Mouse (Mus musculus) stomach, embryonic 15.5 days (tissue): ENCODE results near the gene Has3. TPM values are rescaled to one million over a fixed set of nuclear protein-coding genes. Genes with fewer than 3 reads are reported as not detected.

Experiments
- ATAC-seq: fragments of 200-750 bp; cut with Nextera tagmentation; 2 replicates; pipeline ENCODE4 v1.8.0; 2017; ENCODE audit warnings: low read depth, moderate number of reproducible peaks, moderate TSS enrichment; ENCODE audit not compliant: insufficient read depth, low FRiP score
- H3K27ac ChIP-seq: fragments of 300-500 bp; sonication (generic); 2 replicates; pipeline ENCODE4 v1.5.1; 2015; ENCODE audit warnings: mild to moderate bottlenecking, inconsistent platforms
- H3K27me3 ChIP-seq: fragments of 300-500 bp; sonication (generic); replicated peaks from 2 replicates; pipeline ENCODE4 v1.6.1; 2015; ENCODE audit warnings: inconsistent platforms
- H3K36me3 ChIP-seq: fragments of 300-500 bp; sonication (generic); 2 replicates; pipeline ENCODE4 v1.6.1; 2015; ENCODE audit warnings: inconsistent platforms
- H3K4me1 ChIP-seq: fragments of 300-500 bp; sonication (generic); 2 replicates; pipeline ENCODE4 v1.6.1; 2015; ENCODE audit warnings: inconsistent platforms
- H3K4me2 ChIP-seq: fragments of 300-500 bp; sonication (generic); 2 replicates; pipeline ENCODE4 v1.6.1; 2015; ENCODE audit warnings: mild to moderate bottlenecking, inconsistent platforms
- H3K4me3 ChIP-seq: fragments of 300-500 bp; sonication (generic); replicated peaks from 2 replicates; pipeline ENCODE4 v1.5.1; 2015; ENCODE audit warnings: inconsistent platforms
- H3K9ac ChIP-seq: fragments of 300-500 bp; sonication (generic); 2 replicates; pipeline ENCODE4 v1.6.1; 2015; ENCODE audit warnings: inconsistent platforms
- H3K9me3 ChIP-seq: fragments of 300-500 bp; sonication (generic); 2 replicates; pipeline ENCODE4 v1.6.1; 2016; ENCODE audit warnings: inconsistent platforms
- WGBS: fragments of 180-500 bp; shearing (Covaris S2); methylation state at CpG from one replicate; pipeline ENCODE4 v1.1.7; 2015; 5-methylcytosine and 5-hydroxymethylcytosine counted together
- polyA plus RNA-seq: library from polyadenylated mRNA; unstranded; fragments of >200 nt; fragmentation: Nextera tagmentation; extraction: Ambion mirVana; gene quantifications from 2 replicates; pipeline ENCODE4 v1.2.1, GENCODE M21; 2015

Has3 gene
- polyA plus RNA-seq, 1 experiment from 2014 or later = 0.23 TPM

GRCm38 (mm10) chr8:106892210-106892805, 22.3 kb downstream of the Has3 start:
- WGBS = 1% methylated on average over 15 of the region's 15 CpGs
- peak overlapping the region; percentile 84; the same call in 1 of the 2 replicates for H3K9ac ChIP-seq

GRCm38 (mm10) chr8:106892806-106893451, 22.9 kb downstream of the Has3 start:
- ATAC-seq = peak; percentile 82
- under 1% methylated on average over 51 of the region's 57 CpGs for WGBS

More at GRCm38 (mm10) chr8:106892210-106892805, 22.3 kb downstream of the Has3 start:
- H3K27ac ChIP-seq = peak overlapping the region; percentile 94
- peaks cover 7% of the 10 kb centered on the region for H3K4me1 ChIP-seq
- no peaks in the 10 kb centered on the region for H3K27me3 ChIP-seq
- no peaks in the 10 kb centered on the region; the same call in 1 of the 2 replicates for H3K36me3 ChIP-seq
- peak overlapping the region; percentile 66 for H3K4me2 ChIP-seq
- no peak for ATAC-seq
- H3K9me3 ChIP-seq = no peaks in the 10 kb centered on the region
- peak overlapping the region; percentile 88 for H3K4me3 ChIP-seq

GRCm38 (mm10) chr8:106893481-106894156, 23.6 kb downstream of the Has3 start, which contains the start of gene Utp4:
Utp4 (plus strand) TSS chr8:106893636.
- under 1% methylated on average over 47 of the region's 63 CpGs for WGBS
- no peaks in the 10 kb centered on the region for H3K9me3 ChIP-seq
- H3K27me3 ChIP-seq = no peaks in the 10 kb centered on the region
- H3K4me1 ChIP-seq = peaks cover 7% of the 10 kb centered on the region
- H3K4me3 ChIP-seq = peak within 1 kb of the TSS; percentile 88
- H3K9ac ChIP-seq = peak within 1 kb of the TSS; percentile 84
- H3K27ac ChIP-seq = peak within 1 kb of the TSS; percentile 94
- ATAC-seq = peak; percentile 92
- H3K4me2 ChIP-seq = peak within 1 kb of the TSS; percentile 66
- H3K36me3 ChIP-seq = peaks cover 3% of the 10 kb centered on the region; the same call in 1 of the 2 replicates

More at GRCm38 (mm10) chr8:106892806-106893451, 22.9 kb downstream of the Has3 start:
- H3K27me3 ChIP-seq = no peaks in the 10 kb centered on the region
- peaks cover 7% of the 10 kb centered on the region for H3K4me1 ChIP-seq
- no peaks in the 10 kb centered on the region for H3K9me3 ChIP-seq
- no peaks in the 10 kb centered on the region; the same call in 1 of the 2 replicates for H3K36me3 ChIP-seq
- peak overlapping the region; percentile 84 for H3K9ac ChIP-seq
- peak overlapping the region; percentile 66 for H3K4me2 ChIP-seq
- peak overlapping the region; percentile 88 for H3K4me3 ChIP-seq
- H3K27ac ChIP-seq = peak overlapping the region; percentile 94

GRCm38 (mm10) chr8:106899473-106899872, 29.4 kb downstream of the Has3 start:
- 84% methylated on average over 5 of the region's 5 CpGs for WGBS
- H3K27ac ChIP-seq = no peak overlapping the region
- H3K9ac ChIP-seq = no peak overlapping the region
- peaks cover 40% of the 10 kb centered on the region for H3K36me3 ChIP-seq
- no peak overlapping the region for H3K4me2 ChIP-seq
- H3K27me3 ChIP-seq = no peaks in the 10 kb centered on the region
- ATAC-seq = no peak
- no peak overlapping the region for H3K4me3 ChIP-seq
- no peaks in the 10 kb centered on the region for H3K9me3 ChIP-seq
- no peaks in the 10 kb centered on the region; the same call in 1 of the 2 replicates for H3K4me1 ChIP-seq

GRCm38 (mm10) chr8:106905727-106906480, 35.9 kb downstream of the Has3 start:
- no peaks in the 10 kb centered on the region for H3K9me3 ChIP-seq
- H3K27ac ChIP-seq = no peak overlapping the region
- H3K27me3 ChIP-seq = no peaks in the 10 kb centered on the region
- no peak overlapping the region for H3K4me2 ChIP-seq
- H3K36me3 ChIP-seq = peaks cover 62% of the 10 kb centered on the region
- H3K9ac ChIP-seq = no peak overlapping the region
- no peaks in the 10 kb centered on the region for H3K4me1 ChIP-seq
- no peak for ATAC-seq
- H3K4me3 ChIP-seq = no peak overlapping the region
- WGBS = 93% methylated on average over 17 of the region's 17 CpGs

GRCm38 (mm10) chr8:106906635-106907034, 36.6 kb downstream of the Has3 start:
- Histone ChIP-seq H3K9me3 (no peaks in the 10 kb centered on the region), H3K4me2 (no peak overlapping the region), H3K27ac (no peak overlapping the region), H3K36me3 (peaks cover 66% of the 10 kb centered on the region), H3K4me3 (no peak overlapping the region), H3K4me1 (no peaks in the 10 kb centered on the region), H3K9ac (no peak overlapping the region), H3K27me3 (no peaks in the 10 kb centered on the region)
- 91% methylated on average over 6 of the region's 6 CpGs for WGBS
- no peak for ATAC-seq

GRCm38 (mm10) chr8:106907450-106907849, 37.4 kb downstream of the Has3 start:
- Histone ChIP-seq H3K9me3 (no peaks in the 10 kb centered on the region), H3K4me1 (no peaks in the 10 kb centered on the region), H3K27me3 (no peaks in the 10 kb centered on the region), H3K36me3 (peaks cover 66% of the 10 kb centered on the region), H3K27ac (no peak overlapping the region), H3K4me3 (no peak overlapping the region), H3K4me2 (no peak overlapping the region), H3K9ac (no peak overlapping the region)
- WGBS = 87% methylated on average over 6 of the region's 6 CpGs
- no peak for ATAC-seq

GRCm38 (mm10) chr8:106908291-106908690, 38.2 kb downstream of the Has3 start:
- H3K4me1 ChIP-seq = no peaks in the 10 kb centered on the region
- peaks cover 63% of the 10 kb centered on the region for H3K36me3 ChIP-seq
- ATAC-seq = no peak
- H3K9me3 ChIP-seq = no peaks in the 10 kb centered on the region
- H3K27ac ChIP-seq = no peak overlapping the region
- H3K4me2 ChIP-seq = no peak overlapping the region
- WGBS = 86% methylated on average over 7 of the region's 7 CpGs
- no peak overlapping the region for H3K9ac ChIP-seq
- no peaks in the 10 kb centered on the region for H3K27me3 ChIP-seq
- no peak overlapping the region for H3K4me3 ChIP-seq

GRCm38 (mm10) chr8:106913631-106914030, 43.6 kb downstream of the Has3 start:
- Histone ChIP-seq H3K4me3 (no peak overlapping the region), H3K4me2 (no peak overlapping the region), H3K27ac (no peak overlapping the region), H3K27me3 (no peaks in the 10 kb centered on the region), H3K9me3 (no peaks in the 10 kb centered on the region), H3K9ac (no peak overlapping the region), H3K4me1 (no peaks in the 10 kb centered on the region), H3K36me3 (peaks cover 60% of the 10 kb centered on the region)
- no peak for ATAC-seq
- WGBS = 96% methylated on average over 10 of the region's 10 CpGs

GRCm38 (mm10) chr8:106919721-106920394, 49.8 kb downstream of the Has3 start:
- Histone ChIP-seq H3K27me3 (no peaks in the 10 kb centered on the region), H3K9ac (no peak overlapping the region), H3K4me3 (no peak overlapping the region), H3K4me2 (no peak overlapping the region), H3K4me1 (no peaks in the 10 kb centered on the region; the same call in 1 of the 2 replicates), H3K36me3 (peaks cover 56% of the 10 kb centered on the region), H3K27ac (no peak overlapping the region), H3K9me3 (no peaks in the 10 kb centered on the region)
- ATAC-seq = no peak
- 88% methylated on average over 8 of the region's 8 CpGs for WGBS

- H3K9ac ChIP-seq = no peak overlapping the region
- WGBS = 94% methylated on average over 5 of the region's 5 CpGs
- H3K4me2 ChIP-seq = no peak overlapping the region
- no peaks in the 10 kb centered on the region for H3K9me3 ChIP-seq
- H3K36me3 ChIP-seq = peaks cover 51% of the 10 kb centered on the region
- H3K27ac ChIP-seq = no peak overlapping the region
- H3K4me1 ChIP-seq = no peaks in the 10 kb centered on the region; the same call in 1 of the 2 replicates
- ATAC-seq = no peak
- H3K27me3 ChIP-seq = no peaks in the 10 kb centered on the region
- no peak overlapping the region for H3K4me3 ChIP-seq
Measured at GRCm38 (mm10) chr8:106920395-106920741, 50.3 kb downstream of the Has3 start.
